Mouse (Mus musculus): ENCODE results near the gene Lgals2.

GRCm38 (mm10) chr15:78844791-78845190 is 10.5 kb downstream of the Lgals2 start:
- TF ChIP-seq POLR2AphosphoS5 (IDR thresholded peaks at IDR 0.05; ENCODE audit: insufficient replicate concordance, low read depth, low read length) (no peak), CTCF (IDR thresholded peaks at IDR 0.05; ENCODE audit: low read depth, low read length) (no peak)

All from G1E (cell line).